Mouse (Mus musculus): Measurements from ENCODE around the gene Slc35b1.

The Slc35b1 gene

GRCm38 (mm10) chr11:95366280-95366897 lies 18.1 kb upstream of the Slc35b1 start:
- DNase-seq = peak; percentile 32

GRCm38 (mm10) chr11:95367011-95367735 lies 17.3 kb upstream of the Slc35b1 start:
- DNase-seq = no peak

- DNase-seq = no peak
These were observed 16.2 kb upstream of the Slc35b1 start for GRCm38 (mm10) chr11:95368231-95368823.

- no peak for DNase-seq
These were observed 15.6 kb upstream of the Slc35b1 start for GRCm38 (mm10) chr11:95368871-95369270.

- peak; percentile 65 for DNase-seq
These were observed 14.3 kb upstream of the Slc35b1 start for GRCm38 (mm10) chr11:95369964-95370890.

- DNase-seq = no peak
These were observed 13.3 kb upstream of the Slc35b1 start for GRCm38 (mm10) chr11:95371182-95371581.

GRCm38 (mm10) chr11:95378926-95379325 lies 5.6 kb upstream of the Slc35b1 start:
- DNase-seq = no peak

- no peak for DNase-seq
These were observed 4.9 kb upstream of the Slc35b1 start for GRCm38 (mm10) chr11:95379552-95379951.

- DNase-seq = no peak
These were observed 3.8 kb upstream of the Slc35b1 start for GRCm38 (mm10) chr11:95380711-95381110.

- no peak for DNase-seq
These were observed 3.3 kb upstream of the Slc35b1 start for GRCm38 (mm10) chr11:95381146-95381545.

- no peak for DNase-seq
These were observed 1.0 kb upstream of the Slc35b1 start for GRCm38 (mm10) chr11:95383331-95383986.

GRCm38 (mm10) chr11:95384004-95384318 lies 531 bp upstream of the Slc35b1 start:
- no peak for DNase-seq

- no peak for DNase-seq
These were observed 455 bp downstream of the Slc35b1 start for GRCm38 (mm10) chr11:95384973-95385320.

GRCm38 (mm10) chr11:95387354-95387753 lies 2.9 kb downstream of the Slc35b1 start:
- no peak for DNase-seq

GRCm38 (mm10) chr11:95389006-95389405 lies 4.5 kb downstream of the Slc35b1 start:
- DNase-seq = peak; percentile 60

- DNase-seq = no peak
These were observed 5.9 kb downstream of the Slc35b1 start for GRCm38 (mm10) chr11:95390420-95390819.

- no peak for DNase-seq
These were observed 6.7 kb downstream of the Slc35b1 start for GRCm38 (mm10) chr11:95391201-95391600.

GRCm38 (mm10) chr11:95391743-95392142 lies 7.3 kb downstream of the Slc35b1 start:
- DNase-seq = no peak

GRCm38 (mm10) chr11:95392223-95392667 lies 7.8 kb downstream of the Slc35b1 start:
- no peak for DNase-seq

- no peak for DNase-seq
These were observed 8.4 kb downstream of the Slc35b1 start for GRCm38 (mm10) chr11:95392708-95393499.

- no peak for DNase-seq
These were observed 9.0 kb downstream of the Slc35b1 start for GRCm38 (mm10) chr11:95393500-95393816.

- DNase-seq = no peak
These were observed 9.6 kb downstream of the Slc35b1 start for GRCm38 (mm10) chr11:95394112-95394511.

All from kidney, postnatal 14 days (tissue).